Mouse (Mus musculus) left cerebral cortex, adult 2 months (tissue): ENCODE results near the gene Dbx1. TPM values are rescaled to one million over a fixed set of nuclear protein-coding genes. Genes with fewer than 3 reads are reported as not detected.

Experiments
- DNase-seq, 2 experiments: peaks; one replicate each; pipeline ENCODE4 v3.0.0; 2021 to 2022; ENCODE audit warnings: low spot score in 2 of 2, mixed read lengths in 1 of 2; ENCODE audit errors: extremely low spot score in 1 of 2
- H3K27ac ChIP-seq: fragments of 200-600 bp; 2 replicates; pipeline ENCODE4 v1.8.1; 2022
- H3K4me3 ChIP-seq: fragments of 200-600 bp; 2 replicates; pipeline ENCODE4 v1.8.1; 2022
- CTCF ChIP-seq: fragments of 200-600 bp; IDR thresholded peaks from 2 replicates; pipeline ENCODE4 v1.8.1; 2022; ENCODE audit warnings: antibody characterized with exemption, mild to moderate bottlenecking, moderate library complexity
- intact Hi-C: fragments of 180-260 bp; cut with DNase I; formaldehyde crosslinking; loops from one replicate; pipeline ENCODE4 v1.15.1; 2025
- total RNA-seq, 2 experiments: library from RNA; stranded (reverse); gene quantifications; 2 replicates each; pipeline ENCODE4 v1.2.3; 2021

Dbx1 gene
- total RNA-seq, 2 experiments from 2014 or later, result not detected

- no peak for TF ChIP-seq CTCF
- DNase-seq, result no peak
- Histone ChIP-seq H3K27ac (no peak overlapping the region), H3K4me3 (no peak overlapping the region)
- intact Hi-C loops, result no loop called here
Measured at GRCm38 (mm10) chr7:49583176-49583575, 53.5 kb downstream of the Dbx1 start.

GRCm38 (mm10) chr7:49582551-49582950, 54.1 kb downstream of the Dbx1 start:
- Histone ChIP-seq H3K27ac (no peak overlapping the region), H3K4me3 (no peak overlapping the region)
- no peak for DNase-seq
- intact Hi-C loops, result no loop called here
- TF ChIP-seq CTCF, result no peak

GRCm38 (mm10) chr7:49581951-49582350, 54.7 kb downstream of the Dbx1 start:
- intact Hi-C loops, result no loop called here
- DNase-seq, result no peak
- TF ChIP-seq CTCF, result no peak
- H3K27ac ChIP-seq, result no peak overlapping the region
- H3K4me3 ChIP-seq, result no peak overlapping the region

Other genes with a start within 250 kb of the Dbx1 start
- 10 to 100 TPM; 12.2 to 15.5 TPM for gene Htatip2, start 122.3 kb upstream of the Dbx1 start, total RNA-seq
- 10 to 100 TPM; 33.5 to 37.3 TPM for gene Prmt3, start 141.5 kb upstream of the Dbx1 start, total RNA-seq